Mouse (Mus musculus) frontal cortex, postnatal 10 days (tissue): ENCODE data around the gene Mcoln2.

Experiments
- DNase-seq, 2 experiments: peaks; one replicate each; pipeline ENCODE4 v3.0.0; 2022; ENCODE audit warnings: low spot score in 2 of 2, mixed read lengths in 1 of 2

Mcoln2 gene

DNA sequence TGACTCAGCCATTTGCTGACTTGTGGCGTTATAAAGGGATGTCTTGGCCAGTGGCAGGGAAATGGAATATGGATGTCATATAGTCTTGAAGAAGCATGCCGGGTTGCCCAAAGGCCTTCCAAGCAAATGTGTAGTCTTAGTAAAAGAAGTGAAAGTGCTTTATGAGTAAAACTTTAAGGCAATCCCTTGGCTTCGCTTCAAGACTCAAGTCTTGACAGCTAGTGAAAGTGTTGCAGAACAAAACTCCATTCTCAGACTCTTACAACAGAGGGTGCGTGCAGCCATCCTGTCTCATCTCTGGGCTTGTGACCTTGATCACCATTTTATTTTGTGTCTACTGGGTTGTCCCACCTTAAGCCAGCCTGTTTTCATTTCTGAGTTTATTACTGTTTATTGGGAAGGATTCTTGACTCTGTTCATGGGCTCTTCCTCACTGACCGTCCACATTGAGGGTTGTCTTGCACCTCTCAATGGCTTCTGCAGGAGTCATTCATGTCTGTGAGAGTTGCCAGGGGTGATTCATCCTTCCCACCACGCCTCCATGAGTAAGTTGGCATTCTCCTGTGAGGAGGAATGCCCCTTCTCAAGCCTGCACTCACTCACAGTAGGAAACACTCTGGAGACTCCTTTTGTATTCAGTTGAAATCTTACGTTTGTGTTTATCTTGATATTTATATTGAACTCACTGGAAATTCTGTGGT is 75.6 kb downstream of the Mcoln2 start:
- DNase-seq: no peak

DNA sequence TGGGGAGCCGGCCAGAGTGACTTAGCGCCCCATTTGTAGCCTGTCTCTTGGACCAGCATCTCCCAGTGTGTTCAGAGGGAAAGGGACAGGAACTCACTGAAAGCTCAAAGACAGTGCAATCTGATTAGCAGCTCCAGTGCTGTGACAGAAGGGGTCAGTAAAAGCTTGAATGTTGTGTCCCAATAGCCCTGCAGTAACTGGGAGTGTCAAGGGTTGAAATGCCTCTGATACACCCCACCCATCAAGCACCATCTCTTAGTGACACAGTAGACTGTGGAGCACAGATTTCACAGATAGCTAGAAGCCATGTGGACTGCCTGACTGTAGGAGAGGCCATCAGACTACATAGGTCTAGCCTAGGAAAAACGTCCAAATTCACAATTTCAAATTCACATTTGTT is 77.8 kb downstream of the Mcoln2 start:
- no peak for DNase-seq

GRCm38 (mm10) chr3:146228559-146229310 is 79.1 kb downstream of the Mcoln2 start:
- DNase-seq: no peak

DNA sequence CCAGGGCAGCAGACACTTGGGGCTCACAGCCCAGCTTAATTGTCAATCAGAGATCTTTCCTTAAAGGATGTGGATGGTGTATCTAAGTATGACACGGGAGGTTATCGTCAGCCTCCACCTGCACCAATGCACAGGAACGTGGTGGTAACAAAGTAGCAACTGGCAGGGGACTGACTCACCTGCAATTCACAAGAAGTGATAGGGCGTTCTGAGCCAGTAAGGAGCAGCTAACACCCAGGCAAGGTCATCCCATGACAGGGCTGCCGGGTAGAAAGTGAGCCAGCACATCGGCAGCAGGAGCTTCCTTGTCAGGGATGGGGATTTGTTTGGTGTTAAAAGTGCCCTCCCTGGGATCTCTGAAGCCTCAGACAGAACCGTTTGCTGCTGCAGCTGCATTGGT is 83.1 kb downstream of the Mcoln2 start:
- DNase-seq: no peak

- DNase-seq: no peak
Measured at GRCm38 (mm10) chr3:146233741-146234140, 84.1 kb downstream of the Mcoln2 start.

DNA sequence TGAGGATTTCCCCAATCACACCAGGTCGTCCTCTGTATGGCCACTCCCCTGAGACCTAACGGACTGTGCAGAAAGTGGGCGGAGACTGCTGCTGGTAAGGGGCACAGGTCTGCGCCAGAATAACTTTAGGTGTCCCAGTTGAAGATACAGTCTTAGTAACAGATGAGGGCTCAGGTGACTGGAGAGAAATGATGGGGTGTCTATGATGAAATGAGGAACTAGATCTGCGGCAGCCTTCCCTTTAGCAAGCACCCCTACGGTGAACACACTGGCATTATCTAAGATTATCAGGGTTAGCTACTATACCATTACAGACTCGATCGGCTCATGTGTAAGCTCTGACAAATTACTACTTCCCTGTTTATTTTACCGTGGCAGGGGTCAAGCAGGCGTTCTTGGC is 84.9 kb downstream of the Mcoln2 start:
- no peak for DNase-seq

DNA sequence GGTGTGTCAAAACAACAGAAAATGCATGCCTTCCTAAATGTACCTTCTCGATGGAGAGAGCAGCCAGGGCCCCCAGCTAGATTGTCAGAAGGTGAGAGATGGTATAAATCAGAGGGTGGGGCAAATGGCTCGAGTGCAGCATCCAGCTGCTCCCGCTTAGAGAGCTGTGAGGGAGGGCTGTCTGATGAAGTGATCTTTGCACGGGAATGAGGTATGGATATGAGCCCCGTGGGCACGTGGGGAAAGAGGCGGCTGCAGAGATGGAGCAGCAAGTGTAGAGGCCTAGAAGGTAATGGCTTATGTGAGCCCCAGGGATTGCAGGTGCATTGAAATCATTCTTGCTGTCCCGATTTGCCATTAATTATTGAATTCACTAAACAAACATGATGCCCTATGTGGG is 86.6 kb downstream of the Mcoln2 start:
- no peak for DNase-seq

DNA sequence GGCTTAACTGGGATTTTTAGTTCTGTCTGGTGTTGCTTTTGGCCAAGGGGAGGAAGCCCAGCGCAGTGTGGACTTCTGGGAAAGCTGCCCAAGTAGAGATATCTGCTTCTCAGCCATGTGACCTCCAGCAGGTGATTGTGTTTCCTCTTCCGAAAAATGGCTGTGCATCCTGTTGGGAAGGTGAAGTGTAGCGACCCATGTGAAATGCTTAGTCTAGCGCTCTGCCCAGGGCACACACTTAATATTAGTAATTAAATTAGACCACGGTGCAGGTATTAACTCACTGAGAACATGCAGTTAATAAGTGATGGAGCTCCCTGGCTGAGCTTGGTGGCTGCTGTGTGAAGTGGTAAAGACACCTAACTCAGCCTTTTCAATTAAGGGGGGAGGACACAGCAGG is 88.0 kb downstream of the Mcoln2 start:
- no peak for DNase-seq

DNA sequence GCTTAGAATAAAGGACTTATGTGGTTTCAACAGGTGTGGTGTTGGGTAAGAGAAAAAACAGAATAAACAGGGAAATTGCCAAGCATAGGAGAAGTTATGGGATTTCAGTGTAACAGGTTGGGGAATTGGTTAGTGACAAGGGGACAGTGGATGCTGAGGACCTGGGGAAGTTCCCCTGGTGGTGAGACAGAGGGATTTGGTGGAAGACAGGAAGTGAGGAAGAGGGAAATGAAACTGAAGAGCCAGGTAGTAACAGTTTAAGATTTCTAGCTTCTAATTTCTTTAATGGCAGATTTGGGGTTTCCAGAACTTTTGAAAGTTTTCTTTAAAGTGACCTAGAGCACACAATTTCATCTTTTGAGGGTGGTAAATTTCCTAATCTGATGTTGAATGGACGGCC is 95.0 kb downstream of the Mcoln2 start:
- no peak for DNase-seq
